Comparison of ENCODE assay signal across 18 mouse cellular contexts in the genomic region with DNA sequence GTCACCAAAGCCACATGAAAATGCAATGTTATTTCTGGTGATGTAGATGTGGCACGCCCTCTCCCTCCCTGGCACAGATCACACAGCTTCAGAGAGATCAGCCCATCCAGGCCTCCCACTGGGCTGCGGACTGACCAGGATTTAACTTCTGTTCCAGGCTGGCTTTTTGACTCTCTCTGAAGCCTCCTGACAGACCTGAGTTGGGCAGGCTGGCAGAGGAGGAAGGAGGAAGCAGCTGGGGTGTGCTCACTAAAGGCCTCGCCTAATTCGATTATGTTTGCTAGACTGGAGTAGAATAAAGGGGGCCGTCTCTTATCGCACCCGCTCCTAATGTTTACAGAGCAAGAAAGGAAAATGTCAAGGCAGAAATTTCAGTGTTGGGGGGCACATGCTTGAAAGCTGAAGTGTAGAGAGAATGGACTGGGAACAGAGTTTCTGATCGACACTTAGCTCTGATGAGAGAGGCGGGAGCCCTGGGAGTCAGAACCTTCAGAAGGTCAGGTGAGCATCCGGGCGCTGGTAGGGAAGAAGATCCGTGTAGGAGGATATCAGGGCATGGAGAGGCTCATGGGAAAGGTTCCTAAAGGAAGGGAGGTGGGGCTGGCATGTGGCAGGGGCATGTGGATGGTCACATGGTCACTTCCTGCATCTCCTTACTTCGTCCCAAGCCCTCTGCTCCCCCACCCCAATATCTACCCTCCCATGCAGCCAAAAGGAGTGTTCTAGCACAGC. TPM values are rescaled to one million over a fixed set of nuclear protein-coding genes. Genes with fewer than 3 reads are reported as not detected.
DNase-seq lines count a peak whose midpoint lies in the region; ATAC-seq lines count a peak whose summit lies in the region.
"Had no signal": no experiment of that assay in that cellular context is flagged by ENCODE, and none has a peak within 500 bp of the region (broad histone marks: within the 10 kb centered on the region; RNA-seq: fewer than 3 reads in every experiment).

No protein-coding gene starts in this region.

- DNase-seq in neural tube, embryonic 11.5 days (ENCODE audit: low spot score): peak; percentile 49
- no peak for DNase-seq in neural tube, embryonic 10.5 days (ENCODE audit: extremely low spot score, low spot score)
- DNase-seq in cerebellum, adult 8-10 months: peak; percentile 55
- DNase-seq in embryo, embryonic 9.5 days (ENCODE audit: extremely low spot score): peak; percentile 8
- no peak for DNase-seq in urinary bladder, postnatal 14 days (ENCODE audit: low spot score)
- no peak for DNase-seq in heart, embryonic 10.5 days (ENCODE audit: low spot score)
- DNase-seq: heart, postnatal 14 days; kidney, adult 11 months; kidney, postnatal 36 days; layer of hippocampus, postnatal 36 days; lung, postnatal 14 days; right cerebral cortex, postnatal 14 days had no signal

- H3K4me3 ChIP-seq in neural tube, embryonic 11.5 days (ENCODE audit: low read depth, low read length): no peak overlapping the region
- no peak overlapping the region for H3K4me3 ChIP-seq in neural tube, embryonic 13.5 days
- H3K4me3 ChIP-seq in kidney, embryonic 16.5 days (ENCODE audit: low read length): no peak overlapping the region
- no peak overlapping the region for H3K4me3 ChIP-seq in heart, embryonic 10.5 days
- H3K4me3 ChIP-seq: midbrain, embryonic 13.5 days had no signal

- H3K4me1 ChIP-seq in neural tube, embryonic 11.5 days (ENCODE audit: control insufficient read depth, insufficient read depth, low read length): peaks cover 3% of the 10 kb centered on the region
- peaks cover 35% of the 10 kb centered on the region for H3K4me1 ChIP-seq in neural tube, embryonic 13.5 days (replicated peaks)
- H3K4me1 ChIP-seq in kidney, embryonic 16.5 days (ENCODE audit: insufficient read depth, low read length): no peaks in the 10 kb centered on the region
- H3K4me1 ChIP-seq in heart, embryonic 10.5 days: no peaks in the 10 kb centered on the region

- H3K4me2 ChIP-seq in neural tube, embryonic 11.5 days (ENCODE audit: low read depth): no peak overlapping the region
- no peak overlapping the region for H3K4me2 ChIP-seq in neural tube, embryonic 13.5 days
- H3K4me2 ChIP-seq in kidney, embryonic 16.5 days (replicated peaks; ENCODE audit: low read depth, low read length): no peak overlapping the region

- H3K9me3 ChIP-seq in neural tube, embryonic 11.5 days (ENCODE audit: control insufficient read depth, low read length): no peaks in the 10 kb centered on the region
- H3K9me3 ChIP-seq in neural tube, embryonic 13.5 days: no peaks in the 10 kb centered on the region
- H3K9me3 ChIP-seq in kidney, embryonic 16.5 days (ENCODE audit: low read length): no peaks in the 10 kb centered on the region
- no peaks in the 10 kb centered on the region for H3K9me3 ChIP-seq in heart, embryonic 10.5 days
- H3K9me3 ChIP-seq: G1E; midbrain, embryonic 13.5 days had no signal

- peak; percentile 58; the same call in 1 of the 2 replicates for ATAC-seq in neural tube, embryonic 11.5 days (ENCODE audit: insufficient read depth, low FRiP score, low TSS enrichment)
- ATAC-seq in neural tube, embryonic 13.5 days (ENCODE audit: low read depth): no peak
- no peak for ATAC-seq in kidney, embryonic 16.5 days (ENCODE audit: low FRiP score, low TSS enrichment)
- ATAC-seq: midbrain, embryonic 13.5 days had no signal

- H3K27me3 ChIP-seq in neural tube, embryonic 11.5 days (ENCODE audit: control insufficient read depth, insufficient read depth, low read length): no peaks in the 10 kb centered on the region
- no peaks in the 10 kb centered on the region for H3K27me3 ChIP-seq in neural tube, embryonic 13.5 days
- H3K27me3 ChIP-seq in kidney, embryonic 16.5 days (ENCODE audit: insufficient read depth, low read length): no peaks in the 10 kb centered on the region
- H3K27me3 ChIP-seq in heart, embryonic 10.5 days (ENCODE audit: insufficient read depth, poor library complexity, severe bottlenecking): peaks cover 25% of the 10 kb centered on the region
- H3K27me3 ChIP-seq: midbrain, embryonic 13.5 days had no signal

- no peak overlapping the region for H3K27ac ChIP-seq in neural tube, embryonic 11.5 days (ENCODE audit: low read depth, low read length)
- no peak overlapping the region for H3K27ac ChIP-seq in neural tube, embryonic 13.5 days (replicated peaks)
- H3K27ac ChIP-seq in kidney, embryonic 16.5 days (ENCODE audit: low read length): no peak overlapping the region
- no peak overlapping the region for H3K27ac ChIP-seq in heart, embryonic 10.5 days
- H3K27ac ChIP-seq: liver, embryonic 14.5 days; midbrain, embryonic 13.5 days had no signal

- no peaks in the 10 kb centered on the region for H3K36me3 ChIP-seq in neural tube, embryonic 11.5 days (ENCODE audit: control insufficient read depth, insufficient read depth, low read length)
- H3K36me3 ChIP-seq in neural tube, embryonic 13.5 days: no peaks in the 10 kb centered on the region
- H3K36me3 ChIP-seq in kidney, embryonic 16.5 days (ENCODE audit: insufficient read depth, low read length): no peaks in the 10 kb centered on the region
- no peaks in the 10 kb centered on the region for H3K36me3 ChIP-seq in heart, embryonic 10.5 days
- H3K36me3 ChIP-seq: G1E; midbrain, embryonic 13.5 days had no signal

- H3K9ac ChIP-seq in neural tube, embryonic 11.5 days (ENCODE audit: low read length): no peak overlapping the region
- peak overlapping the region; percentile 31; the same call in 1 of the 2 replicates for H3K9ac ChIP-seq in neural tube, embryonic 13.5 days
- no peak overlapping the region for H3K9ac ChIP-seq in kidney, embryonic 16.5 days (replicated peaks; ENCODE audit: low read length)
- H3K9ac ChIP-seq: liver, embryonic 14.5 days; midbrain, embryonic 13.5 days had no signal

- 51% methylated on average over 13 of the region's 13 CpGs for WGBS in neural tube, embryonic 11.5 days
- WGBS in neural tube, embryonic 13.5 days: 34% methylated on average over 13 of the region's 13 CpGs
- 70% methylated on average over 13 of the region's 13 CpGs for WGBS in kidney, embryonic 16.5 days
- 70% methylated on average over 13 of the region's 13 CpGs for WGBS in heart, embryonic 10.5 days

RNA-seq across cellular contexts. Expression of gene Cacng2, which starts 36.8 kb away (rescaled TPM):
- polyA plus RNA-seq in neural tube, embryonic 11.5 days (2014; fragmentation: Nextera tagmentation; extraction: Ambion mirVana): 1.4 and 1.7 TPM in 2 replicates
- polyA plus RNA-seq in neural tube, embryonic 13.5 days (2015; fragmentation: Nextera tagmentation; extraction: Ambion mirVana): 9.4 and 10.6 TPM in 2 replicates
- polyA plus RNA-seq in kidney, embryonic 16.5 days (2015; fragmentation: Nextera tagmentation; extraction: Ambion mirVana): not detected in 2 replicates
- polyA plus RNA-seq in heart, embryonic 10.5 days (2016; fragmentation: Nextera tagmentation; extraction: Ambion mirVana): not detected in 2 replicates
- polyA plus RNA-seq: G1E; limb, embryonic 11.5 days; liver, embryonic 14.5 days had no signal

Comparison
In these comparisons a context has a peak if more than half of its experiments do, and no peak if none do; other contexts are left out.
1. DNase-seq: peak in neural tube, embryonic 11.5 days (single experiment), cerebellum, adult 8-10 months (single experiment) and embryo, embryonic 9.5 days (single experiment); none in neural tube, embryonic 10.5 days (single experiment), urinary bladder, postnatal 14 days (single experiment) and heart, embryonic 10.5 days (single experiment).